Mouse (Mus musculus): ENCODE measurements around the gene Tnip1. TPM values are rescaled to one million over a fixed set of nuclear protein-coding genes. Genes with fewer than 3 reads are reported as not detected.
A peak's percentile ranks its signal among the peaks of the same experiment; 100 is the strongest.

Tnip1 gene
- total and polyA plus RNA-seq, 3 experiments: 36.1 to 137 (median 67.8) TPM

DNA sequence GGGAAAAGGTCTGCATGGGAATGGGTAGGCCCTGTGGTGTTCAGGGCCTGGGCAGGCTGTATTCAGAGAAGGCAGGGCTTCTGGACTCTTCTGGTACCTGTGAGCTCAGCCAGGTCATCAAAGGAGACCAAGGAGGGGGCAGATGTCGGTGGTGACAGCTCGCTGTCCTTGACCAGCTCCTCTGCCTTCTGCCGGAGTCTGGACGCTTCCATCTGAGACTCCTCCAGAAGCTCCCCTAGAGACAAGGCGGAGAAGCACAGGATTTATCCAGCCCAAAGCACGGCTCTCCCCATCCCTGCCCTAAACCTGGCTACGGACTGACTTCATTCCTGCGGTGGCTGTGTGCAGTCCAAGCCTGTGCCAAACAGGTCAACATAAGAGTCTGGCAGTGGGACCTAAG lies 23.2 kb downstream of the Tnip1 start:
- Histone ChIP-seq H3K9ac (ENCODE audit: insufficient read depth, low read depth) (no peak overlapping the region), H3K27me3 (replicated peaks) (no peaks in the 10 kb centered on the region), H3K36me3 (replicated peaks in 1 of 2; ENCODE audit: control insufficient read depth in 1 of 2, insufficient read depth in 1 of 2, low read length in 1 of 2) (peaks cover 75 to 97% of the 10 kb centered on the region in 2 experiments), H3K9me3 (replicated peaks; ENCODE audit: low read length) (no peaks in the 10 kb centered on the region), H3K4me1 (ENCODE audit: control insufficient read depth in 1 of 2, insufficient read depth in 2 of 2) (peaks cover 24 to 64% of the 10 kb centered on the region in 2 experiments), H3K4me2 (ENCODE audit: insufficient read depth, low read depth, poor library complexity, severe bottlenecking) (no peak overlapping the region), H3K4me3 (replicated peaks in 1 of 3; ENCODE audit: low read depth in 2 of 3, low read length in 2 of 3, poor library complexity in 1 of 3) (no peak overlapping the region), H3K79me2 (replicated peaks; ENCODE audit: control insufficient read depth, extremely low read depth, insufficient read depth, poor library complexity, severe bottlenecking) (peaks cover 33% of the 10 kb centered on the region), H3K27ac (ENCODE audit: insufficient read depth, low read depth) (no peak overlapping the region)
- dilution Hi-C loops (cut with MboI; ENCODE audit: extremely low pct_ligation_motif_present, extremely low pct_unique_long_range_greater_than_20kb, low sequenced_read_pairs): no loop called here
- TF ChIP-seq ZKSCAN1 (IDR thresholded peaks at IDR 0.05; ENCODE audit: borderline replicate concordance, low read depth, low read length) (no peak), HCFC1 (IDR thresholded peaks at IDR 0.05; ENCODE audit: low read depth, low read length) (no peak), MAFK (IDR thresholded peaks at IDR 0.05; ENCODE audit: insufficient replicate concordance, low read length) (no peak), IRF4 (IDR thresholded peaks at IDR 0.05; ENCODE audit: low read depth, low read length) (no peak), MAZ (IDR thresholded peaks at IDR 0.05; ENCODE audit: low read depth, low read length) (no peak), ZC3H11A (IDR thresholded peaks at IDR 0.05; ENCODE audit: low read depth, low read length) (no peak), GABPA (IDR thresholded peaks at IDR 0.05; ENCODE audit: insufficient replicate concordance, low read depth, low read length) (no peak), ETS1 (conservative IDR thresholded peaks at IDR 0.05; ENCODE audit: low read depth, low read length) (no peak), CHD2 (IDR thresholded peaks at IDR 0.05; ENCODE audit: low read length) (no peak), MAX (IDR thresholded peaks at IDR 0.05; ENCODE audit: low read length) (no peak), JUND (conservative IDR thresholded peaks at IDR 0.05; ENCODE audit: low read depth, low read length) (no peak), CTCF (conservative IDR thresholded peaks at IDR 0.05 in 1 of 2, IDR thresholded peaks at IDR 0.05 in 1 of 2; ENCODE audit: low read depth in 2 of 2, low read length in 2 of 2) (no peak), TCF12 (IDR thresholded peaks at IDR 0.05; ENCODE audit: low read depth, low read length) (no peak)
- in situ Hi-C loops (cut with MboI; ENCODE audit: low pct_ligation_motif_present, low pct_unique_long_range_greater_than_20kb, low sequenced_read_pairs): no loop called here
- DNase-seq (ENCODE audit: extremely low read depth): no peak

- in situ Hi-C loops (cut with MboI; ENCODE audit: low pct_ligation_motif_present, low pct_unique_long_range_greater_than_20kb, low sequenced_read_pairs): no loop called here
- no peak for DNase-seq (ENCODE audit: extremely low read depth)
- Histone ChIP-seq H3K27me3 (replicated peaks) (no peaks in the 10 kb centered on the region), H3K4me3 (replicated peaks in 1 of 3; ENCODE audit: low read depth in 2 of 3, low read length in 2 of 3, poor library complexity in 1 of 3) (no peak overlapping the region), H3K27ac (ENCODE audit: insufficient read depth, low read depth) (peak overlapping the region; percentile 8), H3K36me3 (replicated peaks in 1 of 2; ENCODE audit: control insufficient read depth in 1 of 2, insufficient read depth in 1 of 2, low read length in 1 of 2) (peaks cover 83 to 97% of the 10 kb centered on the region in 2 experiments), H3K4me1 (ENCODE audit: control insufficient read depth in 1 of 2, insufficient read depth in 2 of 2) (peaks cover 18 to 57% of the 10 kb centered on the region in 2 experiments), H3K9me3 (replicated peaks; ENCODE audit: low read length) (no peaks in the 10 kb centered on the region), H3K79me2 (replicated peaks; ENCODE audit: control insufficient read depth, extremely low read depth, insufficient read depth, poor library complexity, severe bottlenecking) (peaks cover 11% of the 10 kb centered on the region), H3K9ac (ENCODE audit: insufficient read depth, low read depth) (no peak overlapping the region), H3K4me2 (ENCODE audit: insufficient read depth, low read depth, poor library complexity, severe bottlenecking) (no peak overlapping the region)
- no peak for TF ChIP-seq EP300 (IDR thresholded peaks at IDR 0.05; ENCODE audit: low read length)
- TF ChIP-seq E2F4 (IDR thresholded peaks at IDR 0.05; ENCODE audit: insufficient replicate concordance, low read depth, low read length): no peak
- TF ChIP-seq SIN3A (IDR thresholded peaks at IDR 0.05; ENCODE audit: low read length): no peak
- TF ChIP-seq RCOR1 (conservative IDR thresholded peaks at IDR 0.05; ENCODE audit: low read depth, low read length): no peak
- no peak for TF ChIP-seq GABPA (IDR thresholded peaks at IDR 0.05; ENCODE audit: insufficient replicate concordance, low read depth, low read length)
- no peak for TF ChIP-seq JUND (conservative IDR thresholded peaks at IDR 0.05; ENCODE audit: low read depth, low read length)
- TF ChIP-seq SMC3 (IDR thresholded peaks at IDR 0.05; ENCODE audit: low read depth, low read length): no peak
- no peak for TF ChIP-seq ZC3H11A (IDR thresholded peaks at IDR 0.05; ENCODE audit: low read depth, low read length)
- TF ChIP-seq ETS1 (conservative IDR thresholded peaks at IDR 0.05; ENCODE audit: low read depth, low read length): no peak
- TF ChIP-seq MAZ (IDR thresholded peaks at IDR 0.05; ENCODE audit: low read depth, low read length): no peak
- TF ChIP-seq PAX5 (IDR thresholded peaks at IDR 0.05; ENCODE audit: low read length): no peak
- TF ChIP-seq CTCF (conservative IDR thresholded peaks at IDR 0.05 in 1 of 2, IDR thresholded peaks at IDR 0.05 in 1 of 2; ENCODE audit: low read depth in 2 of 2, low read length in 2 of 2): no peak
- TF ChIP-seq NELFE (IDR thresholded peaks at IDR 0.05; ENCODE audit: low read depth, low read length): no peak
- TF ChIP-seq MEF2A (IDR thresholded peaks at IDR 0.05; ENCODE audit: borderline replicate concordance, low read depth, low read length): no peak
- TF ChIP-seq USF2 (conservative IDR thresholded peaks at IDR 0.05; ENCODE audit: low read depth, low read length): no peak
- TF ChIP-seq UBTF (IDR thresholded peaks at IDR 0.05; ENCODE audit: low read depth, low read length): no peak
- dilution Hi-C loops (cut with MboI; ENCODE audit: extremely low pct_ligation_motif_present, extremely low pct_unique_long_range_greater_than_20kb, low sequenced_read_pairs): no loop called here
Measured at GRCm38 (mm10) chr11:54936771-54937140, 26.0 kb downstream of the Tnip1 start.
